Mouse (Mus musculus): Measurements from ENCODE around the gene Lancl2.

The Lancl2 gene

GRCm38 (mm10) chr6:57768948-57769525 is 66.7 kb downstream of the Lancl2 start:
- no peak for DNase-seq

- DNase-seq = no peak
These were observed 68.3 kb downstream of the Lancl2 start for GRCm38 (mm10) chr6:57770467-57771190.

- no peak for DNase-seq
These were observed 71.5 kb downstream of the Lancl2 start for GRCm38 (mm10) chr6:57773792-57774191.

- no peak for DNase-seq
These were observed 78.0 kb downstream of the Lancl2 start for GRCm38 (mm10) chr6:57780359-57780758.

GRCm38 (mm10) chr6:57782658-57783057 is 80.3 kb downstream of the Lancl2 start:
- DNase-seq = no peak

- no peak for DNase-seq
These were observed 81.9 kb downstream of the Lancl2 start for GRCm38 (mm10) chr6:57784251-57784650.

GRCm38 (mm10) chr6:57787376-57787775 is 85.0 kb downstream of the Lancl2 start:
- no peak for DNase-seq
